Mouse (Mus musculus): Measurements from ENCODE around the gene Ica1.

Ica1 gene

GRCm38 (mm10) chr6:8647513-8648184 lies 130.6 kb downstream of the Ica1 start:
- in situ Hi-C loops (cut with MboI, MseI): no loop called here

DNA sequence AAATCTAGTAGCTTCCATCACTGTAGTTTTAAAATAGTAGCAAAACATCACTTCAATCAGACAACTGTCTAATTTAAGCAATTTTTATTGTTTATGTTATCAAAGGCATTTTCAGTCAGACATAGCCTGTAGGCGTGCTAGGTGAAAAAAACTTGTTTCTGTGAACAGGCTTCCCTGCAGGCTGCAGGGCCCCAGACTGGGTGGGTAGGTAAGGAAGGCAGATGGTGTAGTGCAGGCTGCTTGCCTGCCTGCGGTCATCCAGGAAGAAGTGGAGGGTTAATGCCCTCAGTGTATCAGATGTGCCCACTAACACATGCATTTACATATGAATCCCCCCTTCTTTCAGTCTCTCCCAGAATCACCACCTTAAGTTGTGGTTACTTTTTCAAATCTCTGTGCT lies 132.6 kb downstream of the Ica1 start:
- in situ Hi-C loops (cut with MboI, MseI): no loop called here

DNA sequence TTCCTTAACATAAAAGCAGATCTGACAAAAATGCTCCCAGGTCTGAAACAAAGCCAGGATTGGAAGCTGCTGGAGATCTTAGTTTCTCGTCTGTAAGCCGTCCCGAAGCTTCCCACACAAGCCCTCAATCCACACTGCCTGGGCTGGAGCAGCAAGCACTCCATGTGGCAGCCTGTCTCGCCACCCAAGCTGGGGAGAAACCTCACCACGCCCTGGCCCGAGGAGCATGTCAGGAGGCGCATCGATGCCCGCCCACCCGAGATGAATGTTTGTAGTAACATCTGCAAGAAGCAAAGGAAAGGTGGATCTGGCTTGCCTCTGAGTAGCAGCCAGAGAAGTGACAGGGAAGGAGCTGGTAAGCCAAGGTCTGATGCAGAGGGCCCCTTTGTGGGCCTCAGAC lies 133.6 kb downstream of the Ica1 start:
- in situ Hi-C loops (cut with MboI, MseI): loop anchor here (5.0 kb wide), 1 partner anchor 78 kb away; no protein-coding TSS in a partner anchor

GRCm38 (mm10) chr6:8640863-8641262 lies 137.4 kb downstream of the Ica1 start:
- in situ Hi-C loops (cut with MboI, MseI): loop anchor here (5.0 kb wide), 1 partner anchor 81 kb away; no protein-coding TSS in a partner anchor

GRCm38 (mm10) chr6:8639526-8639925 lies 138.8 kb downstream of the Ica1 start:
- in situ Hi-C loops (cut with MboI, MseI): no loop called here

DNA sequence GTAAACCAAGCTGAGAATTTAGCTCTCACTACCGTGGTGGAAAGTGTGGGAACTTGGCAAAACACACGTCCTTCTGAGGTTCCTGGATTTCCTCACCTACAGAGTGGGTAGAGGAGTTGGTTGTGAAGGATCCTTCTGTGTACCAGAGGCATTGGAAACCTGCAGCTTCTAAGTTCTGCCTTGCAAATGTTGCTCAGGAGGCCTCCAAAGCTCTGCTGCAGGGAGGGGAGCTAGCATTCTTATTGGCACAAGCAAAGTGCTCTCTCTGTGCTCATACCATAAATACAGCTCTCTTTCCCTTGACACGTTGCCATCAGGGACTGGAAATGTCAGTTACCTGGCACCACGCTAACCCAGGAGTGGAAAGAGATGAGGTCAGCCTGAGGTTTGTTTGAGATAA lies 139.4 kb downstream of the Ica1 start:
- in situ Hi-C loops (cut with MboI, MseI): no loop called here

DNA sequence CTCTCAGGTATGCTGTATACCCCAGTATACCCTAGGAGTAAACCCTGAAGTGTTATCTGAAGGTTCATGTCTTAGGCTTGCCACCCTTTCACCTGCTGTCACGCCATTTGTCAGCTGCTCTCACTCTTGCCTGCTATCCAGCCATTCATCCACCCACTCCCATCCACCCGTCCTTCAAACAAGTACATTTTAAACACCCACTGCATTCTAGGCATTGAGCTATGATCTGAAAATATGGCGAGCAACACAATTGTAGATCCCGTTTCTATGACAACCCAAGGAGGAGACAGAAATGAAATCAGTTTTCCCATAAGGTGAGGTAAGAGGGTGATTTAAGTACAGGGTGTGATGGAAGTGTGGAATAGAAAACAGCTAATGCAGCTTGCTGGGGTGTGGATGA lies 140.2 kb downstream of the Ica1 start:
- in situ Hi-C loops (cut with MboI, MseI): no loop called here

DNA sequence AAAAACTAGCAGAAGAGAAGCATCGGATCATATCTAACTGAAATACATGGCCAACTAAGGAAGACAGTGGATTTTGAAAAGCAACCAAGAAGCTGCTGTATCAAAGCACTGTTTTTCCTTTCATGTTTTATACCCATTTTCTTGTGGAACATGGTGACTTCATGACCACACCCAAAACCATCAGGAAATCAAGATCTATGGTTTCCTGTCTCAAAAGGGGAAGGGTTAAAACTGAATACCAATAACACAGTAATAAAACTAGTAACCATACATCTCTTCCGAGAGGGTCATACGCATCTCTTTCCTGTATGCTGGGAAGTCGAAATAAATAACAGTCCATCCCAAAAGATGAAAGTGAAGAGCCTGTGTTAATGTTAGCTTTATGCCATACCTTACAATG lies 145.6 kb downstream of the Ica1 start:
- in situ Hi-C loops (cut with MboI, MseI): no loop called here

- in situ Hi-C loops (cut with MboI, MseI): no loop called here
Measured at GRCm38 (mm10) chr6:8631986-8632632, 146.2 kb downstream of the Ica1 start.

- in situ Hi-C loops (cut with MboI, MseI): no loop called here
Measured at GRCm38 (mm10) chr6:8631362-8631761, 146.9 kb downstream of the Ica1 start.

DNA sequence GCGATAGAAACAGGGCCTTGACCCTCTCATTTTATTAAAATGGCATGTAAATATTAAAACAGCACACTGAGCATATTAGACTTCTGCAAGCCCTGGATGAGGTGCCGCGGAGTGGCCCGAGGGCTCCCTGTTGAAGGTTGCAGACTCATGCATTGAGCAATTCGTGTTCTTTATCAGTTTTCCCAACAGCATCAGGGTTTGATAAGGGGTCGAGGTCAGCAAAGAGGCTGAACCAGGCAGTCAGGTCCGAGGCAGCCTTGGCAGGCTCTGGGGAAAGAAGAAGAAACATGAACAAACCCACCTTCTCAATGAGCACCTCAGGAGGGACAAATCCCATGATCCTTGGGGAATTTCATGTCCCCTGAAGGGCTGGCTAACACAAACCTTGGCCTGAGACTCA lies 147.8 kb downstream of the Ica1 start:
- in situ Hi-C loops (cut with MboI, MseI): no loop called here

GRCm38 (mm10) chr6:8628715-8629267 lies 149.5 kb downstream of the Ica1 start:
- in situ Hi-C loops (cut with MboI, MseI): loop anchor here (10.0 kb wide), 1 partner anchor 1416 kb away; no protein-coding TSS in a partner anchor

DNA sequence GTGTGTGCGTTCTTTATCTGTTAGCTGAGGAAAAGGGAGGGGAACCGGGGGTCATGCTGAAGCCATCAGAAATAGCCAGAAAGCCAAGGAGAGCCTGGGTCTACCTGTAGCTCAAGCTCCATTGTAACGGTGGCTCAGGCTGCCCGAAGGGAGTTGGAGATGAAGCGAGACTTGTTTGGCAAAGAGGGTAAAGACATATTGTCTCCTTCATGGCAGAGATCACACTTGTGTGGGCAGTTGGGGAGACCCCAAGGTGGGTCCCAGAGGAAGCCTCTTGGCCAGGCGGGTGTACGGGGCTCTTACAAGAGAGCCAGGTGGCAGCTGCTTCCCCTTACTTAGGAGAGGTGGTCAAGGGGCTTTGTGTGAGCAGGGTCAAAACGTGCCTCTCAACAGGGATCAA lies 150.1 kb downstream of the Ica1 start:
- in situ Hi-C loops (cut with MboI, MseI): loop anchor here (10.0 kb wide), 1 partner anchor 1417 kb away; no protein-coding TSS in a partner anchor

GRCm38 (mm10) chr6:8623045-8623444 lies 155.2 kb downstream of the Ica1 start:
- in situ Hi-C loops (cut with MboI, MseI): loop anchor here (10.0 kb wide), 1 partner anchor 1422 kb away; no protein-coding TSS in a partner anchor

DNA sequence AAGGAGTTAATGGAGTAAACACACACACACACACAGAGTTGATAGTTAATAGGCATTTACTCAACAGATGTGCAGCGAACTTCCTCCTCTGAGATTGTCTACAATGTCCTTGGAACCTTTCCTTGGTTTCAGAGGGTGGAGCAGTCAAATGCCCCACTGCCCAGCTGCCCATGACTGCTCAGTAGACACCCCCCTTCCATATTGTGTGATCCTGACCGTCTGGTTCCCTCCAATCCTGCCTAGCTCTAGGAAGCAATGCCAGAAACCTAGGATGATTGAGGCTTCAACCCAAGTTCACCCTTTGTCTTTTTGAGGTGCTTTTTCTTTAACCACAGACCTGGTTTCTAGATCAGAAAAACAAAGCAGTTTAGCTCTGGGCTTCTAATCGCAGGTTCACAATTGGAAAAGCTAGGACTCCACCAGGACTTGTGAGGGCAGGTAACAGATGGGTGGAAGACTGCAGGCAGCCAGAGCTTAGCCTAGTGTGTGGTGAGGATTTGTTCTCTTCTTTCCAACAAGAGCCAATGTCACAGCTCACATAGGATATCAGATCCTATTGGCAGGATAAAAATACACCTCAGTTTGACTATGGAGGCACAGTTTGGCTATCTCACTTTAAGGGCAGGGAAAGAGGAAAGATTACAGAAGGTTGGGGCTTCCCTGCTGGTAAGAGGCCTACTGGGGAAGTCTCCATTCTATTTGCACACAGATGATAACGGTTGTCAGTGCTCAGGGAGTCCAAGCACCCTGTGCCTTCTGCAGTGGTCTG lies 158.5 kb downstream of the Ica1 start:
- in situ Hi-C loops (cut with MboI, MseI): loop anchor here (10.0 kb wide), 1 partner anchor 1425 kb away; no protein-coding TSS in a partner anchor

DNA sequence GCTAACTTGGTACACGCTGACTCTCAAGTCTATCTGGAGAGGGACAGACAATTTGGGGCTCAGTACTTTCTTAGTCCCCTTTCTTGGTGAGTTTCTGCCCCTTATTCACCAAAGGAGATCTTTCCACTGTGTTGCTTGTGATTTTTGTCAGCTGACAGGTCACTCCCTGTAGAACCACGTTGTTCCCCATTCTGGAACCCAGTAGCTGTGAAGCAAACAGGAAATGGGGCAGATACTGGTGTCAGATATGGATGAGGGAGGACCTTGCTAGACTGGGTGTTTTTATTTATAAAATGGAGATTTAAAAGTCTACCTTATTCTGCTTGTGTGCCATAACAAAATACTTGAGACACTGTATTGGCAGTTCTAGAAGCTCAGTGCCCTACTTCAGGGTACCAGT lies 160.9 kb downstream of the Ica1 start:
- in situ Hi-C loops (cut with MboI, MseI): no loop called here

DNA sequence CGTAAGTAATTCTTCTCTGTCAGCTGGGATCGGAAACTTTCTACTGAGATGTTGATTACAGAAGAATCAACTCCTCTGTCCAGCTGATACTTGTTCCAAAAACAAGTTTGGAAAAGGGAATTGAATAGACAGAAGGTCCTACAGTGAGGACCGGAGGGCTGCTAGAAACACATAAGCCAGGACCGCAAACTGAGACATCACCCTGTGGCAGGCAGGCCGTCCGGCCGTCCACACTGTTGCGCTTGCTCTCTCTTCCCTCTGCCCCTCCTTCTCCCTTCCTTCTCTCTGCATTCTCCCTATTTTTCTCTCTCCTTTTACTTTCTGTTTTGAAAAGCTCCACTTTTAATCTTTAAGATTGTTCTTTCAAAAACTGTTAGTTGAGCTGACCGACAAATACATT lies 186.6 kb downstream of the Ica1 start:
- in situ Hi-C loops (cut with MboI, MseI): no loop called here

- in situ Hi-C loops (cut with MboI, MseI): no loop called here
Measured at GRCm38 (mm10) chr6:8583892-8584291, 194.4 kb downstream of the Ica1 start.

DNA sequence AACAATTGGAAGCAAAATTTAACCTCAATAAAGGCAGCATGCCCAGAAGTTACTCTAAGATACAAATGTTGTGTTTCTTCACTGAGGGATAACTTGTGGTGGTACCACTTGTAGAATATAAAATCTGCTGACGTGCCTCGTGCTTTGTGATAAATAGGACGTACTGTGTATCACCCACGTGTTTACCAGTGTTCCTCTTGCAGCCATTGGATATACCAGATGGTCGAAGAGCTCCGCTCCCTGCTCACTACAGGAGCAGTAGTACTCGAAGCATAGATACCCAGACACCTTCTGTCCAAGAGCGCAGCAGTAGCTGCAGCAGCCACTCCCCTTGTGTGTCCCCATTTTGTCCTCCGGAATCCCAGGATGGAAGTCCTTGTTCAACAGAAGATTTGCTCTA lies 195.9 kb downstream of the Ica1 start:
- in situ Hi-C loops (cut with MboI, MseI): no loop called here
